Mouse (Mus musculus): ENCODE results near the gene Exd2. TPM values are rescaled to one million over a fixed set of nuclear protein-coding genes. Genes with fewer than 3 reads are reported as not detected.
A peak's percentile ranks its signal among the peaks of the same experiment; 100 is the strongest.

Exd2 gene
- polyA plus RNA-seq, 2 experiments: 4.2 to 5.1 TPM

DNA sequence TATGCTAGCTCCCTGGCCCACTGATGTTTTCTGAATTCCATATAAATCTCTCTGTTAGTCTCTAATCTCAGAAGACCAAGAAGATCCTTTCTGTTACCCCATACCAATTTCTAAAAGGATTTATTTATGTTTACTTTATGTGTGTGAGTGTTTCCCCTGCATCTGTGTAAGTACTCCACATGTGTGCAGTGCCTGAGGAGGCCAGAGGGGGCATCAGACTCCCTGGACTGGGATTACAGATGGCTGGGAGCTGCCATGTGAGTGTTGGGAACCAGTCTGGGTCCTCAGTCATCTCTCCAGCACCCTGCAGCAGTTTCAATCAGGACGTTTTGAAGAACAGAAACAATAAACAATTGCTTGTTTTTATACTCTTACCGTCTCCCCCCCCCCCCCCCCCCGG lies 20.5 kb downstream of the Exd2 start:
- H3K9me3 ChIP-seq (ENCODE audit: control insufficient read depth, low read length): no peaks in the 10 kb centered on the region
- H3K4me2 ChIP-seq (ENCODE audit: low read depth): no peak overlapping the region
- 50% methylated on average over 3 of the region's 3 CpGs for WGBS (ENCODE audit: insufficient replicate concordance)
- no peak for TF ChIP-seq EP300 (IDR thresholded peaks at IDR 0.05; ENCODE audit: low read depth)
- TF ChIP-seq CTCF (IDR thresholded peaks at IDR 0.05; ENCODE audit: low read depth): no peak
- no peak overlapping the region for H3K9ac ChIP-seq (replicated peaks)
- H3K4me1 ChIP-seq (replicated peaks; ENCODE audit: control insufficient read depth in 2 of 2, insufficient read depth in 2 of 2, low read length in 1 of 2): no peaks in the 10 kb centered on the region
- DNase-seq (ENCODE audit: low read depth in 3 of 3, low spot score in 3 of 3): no peak
- no peaks in the 10 kb centered on the region for H3K36me3 ChIP-seq (replicated peaks; ENCODE audit: control insufficient read depth, insufficient read depth, low read depth)
- H3K27ac ChIP-seq: no peak overlapping the region
- H3K27me3 ChIP-seq (ENCODE audit: control insufficient read depth, insufficient read depth, low read length): no peaks in the 10 kb centered on the region
- ATAC-seq (ENCODE audit: insufficient read depth): no peak
- H3K4me3 ChIP-seq (ENCODE audit: insufficient read depth in 1 of 2, low read depth in 2 of 2, low read length in 2 of 2): no peak overlapping the region

- H3K27me3 ChIP-seq (ENCODE audit: control insufficient read depth, insufficient read depth, low read length): no peaks in the 10 kb centered on the region
- no peak for TF ChIP-seq EP300 (IDR thresholded peaks at IDR 0.05; ENCODE audit: low read depth)
- H3K9me3 ChIP-seq (ENCODE audit: control insufficient read depth, low read length): no peaks in the 10 kb centered on the region
- ATAC-seq (ENCODE audit: insufficient read depth) (no peak), DNase-seq (ENCODE audit: low read depth in 3 of 3, low spot score in 3 of 3) (no peak)
- H3K4me3 ChIP-seq (ENCODE audit: insufficient read depth in 1 of 2, low read depth in 2 of 2, low read length in 2 of 2): no peak overlapping the region
- H3K4me2 ChIP-seq (ENCODE audit: low read depth): no peak overlapping the region
- no peaks in the 10 kb centered on the region for H3K4me1 ChIP-seq (replicated peaks; ENCODE audit: control insufficient read depth in 2 of 2, insufficient read depth in 2 of 2, low read length in 1 of 2)
- WGBS (ENCODE audit: insufficient replicate concordance): 67% methylated on average over 5 of the region's 5 CpGs
- no peak overlapping the region for H3K9ac ChIP-seq (replicated peaks)
- H3K36me3 ChIP-seq (replicated peaks; ENCODE audit: control insufficient read depth, insufficient read depth, low read depth): no peaks in the 10 kb centered on the region
- H3K27ac ChIP-seq: no peak overlapping the region
These were observed 30.4 kb downstream of the Exd2 start for GRCm38 (mm10) chr12:80493311-80493710.

- H3K27ac ChIP-seq: no peak overlapping the region
- TF ChIP-seq EP300 (IDR thresholded peaks at IDR 0.05; ENCODE audit: low read depth) (no peak), CTCF (IDR thresholded peaks at IDR 0.05; ENCODE audit: low read depth) (no peak)
- H3K4me1 ChIP-seq (replicated peaks; ENCODE audit: control insufficient read depth in 2 of 2, insufficient read depth in 2 of 2, low read length in 1 of 2): no peaks in the 10 kb centered on the region
- ATAC-seq (ENCODE audit: insufficient read depth) (no peak), DNase-seq (ENCODE audit: low read depth in 3 of 3, low spot score in 3 of 3) (no peak)
- H3K27me3 ChIP-seq (ENCODE audit: control insufficient read depth, insufficient read depth, low read length): no peaks in the 10 kb centered on the region
- H3K36me3 ChIP-seq (replicated peaks; ENCODE audit: control insufficient read depth, insufficient read depth, low read depth): no peaks in the 10 kb centered on the region
- no peaks in the 10 kb centered on the region for H3K9me3 ChIP-seq (ENCODE audit: control insufficient read depth, low read length)
- 3% methylated on average over 1 of the region's 1 CpGs for WGBS (ENCODE audit: insufficient replicate concordance)
- no peak overlapping the region for H3K9ac ChIP-seq (replicated peaks)
- no peak overlapping the region for H3K4me3 ChIP-seq (ENCODE audit: insufficient read depth in 1 of 2, low read depth in 2 of 2, low read length in 2 of 2)
- H3K4me2 ChIP-seq (ENCODE audit: low read depth): no peak overlapping the region
These were observed 32.8 kb downstream of the Exd2 start for GRCm38 (mm10) chr12:80495691-80496090.

DNA sequence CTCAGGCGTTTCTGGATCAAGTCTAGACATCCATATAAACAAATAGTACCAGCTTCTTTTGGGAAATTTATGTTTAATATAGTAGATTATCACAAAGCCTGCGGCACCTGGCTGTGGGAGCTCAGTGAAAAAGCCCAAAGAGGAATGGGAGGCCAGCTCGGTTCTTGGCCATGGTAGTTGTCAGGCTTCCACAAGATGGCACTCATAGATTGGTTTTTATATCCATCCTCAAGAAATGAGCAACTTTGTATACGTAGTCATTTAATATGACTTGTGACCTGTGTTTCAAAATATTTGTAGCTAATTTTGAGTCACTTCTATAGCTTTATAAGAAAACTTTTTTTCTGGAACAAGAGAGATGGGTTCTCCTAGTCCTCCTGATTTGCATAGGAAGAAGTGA lies 35.5 kb downstream of the Exd2 start:
- 0 out of 2 replicates have a peak, but pooled peaks have one; percentile 2 for TF ChIP-seq CTCF (IDR thresholded peaks at IDR 0.05; ENCODE audit: low read depth)
- TF ChIP-seq EP300 (IDR thresholded peaks at IDR 0.05; ENCODE audit: low read depth): no peak
- no peak overlapping the region for H3K27ac ChIP-seq
- ATAC-seq (ENCODE audit: insufficient read depth): no peak
- no peak overlapping the region for H3K4me2 ChIP-seq (ENCODE audit: low read depth)
- H3K9me3 ChIP-seq (ENCODE audit: control insufficient read depth, low read length): no peaks in the 10 kb centered on the region
- H3K36me3 ChIP-seq (replicated peaks; ENCODE audit: control insufficient read depth, insufficient read depth, low read depth): no peaks in the 10 kb centered on the region
- no peak overlapping the region for H3K9ac ChIP-seq (replicated peaks)
- no peaks in the 10 kb centered on the region for H3K27me3 ChIP-seq (ENCODE audit: control insufficient read depth, insufficient read depth, low read length)
- DNase-seq (ENCODE audit: low read depth in 3 of 3, low spot score in 3 of 3): no peak
- WGBS (ENCODE audit: insufficient replicate concordance): 53% methylated on average over 4 of the region's 4 CpGs
- H3K4me1 ChIP-seq (replicated peaks; ENCODE audit: control insufficient read depth in 2 of 2, insufficient read depth in 2 of 2, low read length in 1 of 2): no peaks in the 10 kb centered on the region
- H3K4me3 ChIP-seq (ENCODE audit: insufficient read depth in 1 of 2, low read depth in 2 of 2, low read length in 2 of 2): no peak overlapping the region

GRCm38 (mm10) chr12:80500506-80500905 lies 37.6 kb downstream of the Exd2 start:
- no peak overlapping the region for H3K9ac ChIP-seq (replicated peaks)
- H3K9me3 ChIP-seq (ENCODE audit: control insufficient read depth, low read length): no peaks in the 10 kb centered on the region
- H3K4me3 ChIP-seq (ENCODE audit: insufficient read depth in 1 of 2, low read depth in 2 of 2, low read length in 2 of 2): no peak overlapping the region
- H3K4me2 ChIP-seq (ENCODE audit: low read depth): no peak overlapping the region
- 31% methylated on average over 1 of the region's 1 CpGs for WGBS (ENCODE audit: insufficient replicate concordance)
- DNase-seq (ENCODE audit: low read depth in 3 of 3, low spot score in 3 of 3) (no peak), ATAC-seq (ENCODE audit: insufficient read depth) (no peak)
- H3K27ac ChIP-seq: no peak overlapping the region
- H3K36me3 ChIP-seq (replicated peaks; ENCODE audit: control insufficient read depth, insufficient read depth, low read depth): no peaks in the 10 kb centered on the region
- TF ChIP-seq CTCF (IDR thresholded peaks at IDR 0.05; ENCODE audit: low read depth): no peak
- no peak for TF ChIP-seq EP300 (IDR thresholded peaks at IDR 0.05; ENCODE audit: low read depth)
- no peaks in the 10 kb centered on the region for H3K27me3 ChIP-seq (ENCODE audit: control insufficient read depth, insufficient read depth, low read length)
- no peaks in the 10 kb centered on the region for H3K4me1 ChIP-seq (replicated peaks; ENCODE audit: control insufficient read depth in 2 of 2, insufficient read depth in 2 of 2, low read length in 1 of 2)
